Mouse (Mus musculus) neural tube, embryonic 11.5 days (tissue): ENCODE measurements around the gene Heca. TPM values are rescaled to one million over a fixed set of nuclear protein-coding genes. Genes with fewer than 3 reads are reported as not detected.

Source experiments
- ATAC-seq: fragments of 200-750 bp; cut with Nextera tagmentation; 2 replicates; pipeline ENCODE4 v1.8.0; 2017; ENCODE audit warnings: moderate number of reproducible peaks, mild to moderate bottlenecking, moderate TSS enrichment, moderate library complexity; ENCODE audit not compliant: insufficient read depth, low FRiP score, low TSS enrichment
- DNase-seq: peaks from one replicate; pipeline ENCODE4 v3.0.0-alpha.2; 2015; ENCODE audit warnings: low spot score
- H3K27ac ChIP-seq: fragments of 300-500 bp; sonication (generic); 2 replicates; pipeline ENCODE4 v1.5.1; 2014; ENCODE audit warnings: low read depth, mild to moderate bottlenecking, low read length
- H3K27me3 ChIP-seq: fragments of 300-500 bp; sonication (generic); 2 replicates; pipeline ENCODE4 v1.6.1; 2014; ENCODE audit warnings: mild to moderate bottlenecking, low read length, mixed read lengths; ENCODE audit not compliant: control insufficient read depth, insufficient read depth
- H3K36me3 ChIP-seq: fragments of 300-500 bp; sonication (generic); 2 replicates; pipeline ENCODE4 v1.6.1; 2014; ENCODE audit warnings: mild to moderate bottlenecking, low read length, moderate library complexity, mixed read lengths; ENCODE audit not compliant: control insufficient read depth, insufficient read depth
- H3K4me1 ChIP-seq: fragments of 300-500 bp; sonication (generic); 2 replicates; pipeline ENCODE4 v1.6.1; 2014; ENCODE audit warnings: low read length, mixed read lengths; ENCODE audit not compliant: control insufficient read depth, insufficient read depth
- H3K4me2 ChIP-seq: fragments of 300-500 bp; sonication (generic); 2 replicates; pipeline ENCODE4 v1.6.1; 2014; ENCODE audit warnings: low read depth, mild to moderate bottlenecking, moderate library complexity
- H3K4me3 ChIP-seq: fragments of 300-500 bp; sonication (generic); 2 replicates; pipeline ENCODE4 v1.5.1; 2014; ENCODE audit warnings: low read depth, low read length
- H3K9ac ChIP-seq: fragments of 300-500 bp; sonication (generic); 2 replicates; pipeline ENCODE4 v1.6.1; 2014; ENCODE audit warnings: mild to moderate bottlenecking, low read length
- H3K9me3 ChIP-seq: fragments of 300-500 bp; sonication (generic); 2 replicates; pipeline ENCODE4 v1.6.1; 2016; ENCODE audit warnings: low read length; ENCODE audit not compliant: control insufficient read depth
- WGBS: fragments of 180-500 bp; shearing (Covaris S2); extraction: QIAGEN DNeasy Blood & Tissue Kit; methylation state at CpG from one replicate; pipeline ENCODE4 v1.1.7; 2014; 5-methylcytosine and 5-hydroxymethylcytosine counted together
- polyA plus RNA-seq: library from polyadenylated mRNA; unstranded; fragments of >200 nt; fragmentation: Nextera tagmentation; extraction: Ambion mirVana; gene quantifications from 2 replicates; pipeline ENCODE4 v1.2.1, GENCODE M21; 2014

Gene Heca
- polyA plus RNA-seq: 3.6 and 4.1 TPM in 2 replicates

DNA sequence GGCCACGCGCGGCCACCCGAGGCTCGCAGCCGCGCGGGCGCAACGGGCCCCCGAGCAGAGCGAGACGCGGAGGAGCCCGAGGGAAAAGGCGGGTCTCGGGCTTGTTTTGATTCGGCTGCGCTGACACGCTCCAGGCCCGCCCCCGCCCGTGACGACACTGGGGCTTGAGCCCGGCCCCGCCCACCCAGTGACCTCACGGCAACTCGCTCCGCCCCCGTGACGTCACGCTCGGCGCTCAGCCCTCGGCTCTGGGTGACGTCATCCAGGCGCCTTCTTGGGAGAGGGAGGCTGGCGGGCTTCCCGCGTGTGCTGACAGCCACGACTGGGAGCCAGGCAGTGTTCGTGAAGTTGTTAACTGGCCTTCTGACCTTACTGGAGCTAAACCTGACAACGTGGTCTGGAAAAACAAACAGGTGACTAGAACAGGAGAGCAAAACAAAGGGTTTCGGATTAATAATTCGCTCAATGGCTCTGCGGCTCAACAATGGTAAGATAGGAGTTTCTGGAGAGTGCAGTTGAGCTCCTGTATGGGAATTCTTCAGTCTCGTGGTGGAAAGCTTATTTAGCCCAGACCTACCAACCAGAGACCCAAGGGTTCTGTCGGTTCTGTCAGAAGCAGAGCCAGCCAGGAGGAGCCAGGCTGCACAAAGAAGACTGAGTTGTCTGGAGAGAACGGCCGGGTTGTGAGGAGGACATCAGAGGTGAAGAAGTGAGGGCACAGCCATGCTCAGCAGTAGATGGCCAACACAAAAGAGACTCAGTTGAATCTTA, at the start of gene Heca:
TSS of gene Heca (minus strand) at position 108 of the 771 bp plus-strand sequence.
- 8% methylated on average over 50 of the region's 50 CpGs for WGBS
- no peaks in the 10 kb centered on the region for H3K9me3 ChIP-seq
- peak within 1 kb of the TSS; percentile 61 for H3K4me2 ChIP-seq
- ATAC-seq (peak; percentile 94), DNase-seq (peak; percentile 94)
- H3K4me3 ChIP-seq: peak within 1 kb of the TSS; percentile 85
- H3K9ac ChIP-seq: peak within 1 kb of the TSS; percentile 86
- peak within 1 kb of the TSS; percentile 63 for H3K27ac ChIP-seq
- no peaks in the 10 kb centered on the region for H3K36me3 ChIP-seq
- no peaks in the 10 kb centered on the region for H3K27me3 ChIP-seq
- H3K4me1 ChIP-seq: peaks cover 5% of the 10 kb centered on the region

DNA sequence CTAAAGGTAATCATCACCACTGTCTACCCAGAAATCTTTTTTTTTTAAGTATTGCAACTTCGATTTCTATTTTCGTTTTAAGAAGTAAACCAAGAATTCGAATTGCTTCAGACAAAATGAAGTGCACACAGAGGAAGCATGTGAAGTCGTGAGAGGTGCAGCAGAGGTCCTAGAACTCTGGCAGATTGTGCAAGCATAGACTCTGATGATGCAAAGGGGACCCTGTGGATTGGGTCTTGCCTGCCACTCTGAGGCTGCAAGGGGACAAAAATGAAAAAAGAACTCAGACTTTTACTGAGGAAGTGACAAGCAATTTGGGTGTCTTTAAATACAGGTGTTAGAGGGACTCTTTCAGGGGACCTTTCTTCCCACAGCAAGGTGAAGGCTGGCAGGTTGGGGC, 42.7 kb upstream of the Heca start:
- Histone ChIP-seq H3K4me2 (no peak overlapping the region), H3K4me3 (no peak overlapping the region), H3K4me1 (no peaks in the 10 kb centered on the region), H3K9ac (no peak overlapping the region), H3K36me3 (no peaks in the 10 kb centered on the region), H3K27me3 (no peaks in the 10 kb centered on the region), H3K9me3 (no peaks in the 10 kb centered on the region), H3K27ac (no peak overlapping the region)
- ATAC-seq (no peak), DNase-seq (no peak)
- WGBS: 91% methylated on average over 4 of the region's 4 CpGs

DNA sequence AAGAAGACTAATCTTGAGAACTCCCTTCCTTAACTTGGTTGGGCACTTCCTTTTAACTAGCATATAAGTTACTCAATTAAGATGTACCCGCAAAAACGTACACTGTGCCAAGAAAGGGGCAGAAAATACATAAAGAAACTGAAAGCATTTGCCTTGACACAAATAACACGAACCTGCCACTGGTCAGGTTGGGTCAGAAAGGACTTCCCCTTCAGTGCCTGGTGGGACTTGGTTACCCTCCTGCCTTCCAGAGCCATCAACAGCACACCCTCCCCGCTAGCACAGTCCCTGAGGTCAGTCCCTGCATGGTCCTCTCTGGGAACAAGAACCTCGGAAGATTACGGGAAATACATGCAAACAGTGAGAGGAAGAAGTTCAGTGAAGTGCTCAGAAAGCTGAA, 41.3 kb upstream of the Heca start:
- H3K4me1 ChIP-seq: no peaks in the 10 kb centered on the region
- DNase-seq (no peak), ATAC-seq (no peak)
- WGBS: 86% methylated on average over 6 of the region's 6 CpGs
- no peak overlapping the region for H3K4me3 ChIP-seq
- no peak overlapping the region for H3K9ac ChIP-seq
- no peaks in the 10 kb centered on the region for H3K36me3 ChIP-seq
- no peaks in the 10 kb centered on the region for H3K27me3 ChIP-seq
- H3K4me2 ChIP-seq: no peak overlapping the region
- no peaks in the 10 kb centered on the region for H3K9me3 ChIP-seq
- H3K27ac ChIP-seq: no peak overlapping the region

DNA sequence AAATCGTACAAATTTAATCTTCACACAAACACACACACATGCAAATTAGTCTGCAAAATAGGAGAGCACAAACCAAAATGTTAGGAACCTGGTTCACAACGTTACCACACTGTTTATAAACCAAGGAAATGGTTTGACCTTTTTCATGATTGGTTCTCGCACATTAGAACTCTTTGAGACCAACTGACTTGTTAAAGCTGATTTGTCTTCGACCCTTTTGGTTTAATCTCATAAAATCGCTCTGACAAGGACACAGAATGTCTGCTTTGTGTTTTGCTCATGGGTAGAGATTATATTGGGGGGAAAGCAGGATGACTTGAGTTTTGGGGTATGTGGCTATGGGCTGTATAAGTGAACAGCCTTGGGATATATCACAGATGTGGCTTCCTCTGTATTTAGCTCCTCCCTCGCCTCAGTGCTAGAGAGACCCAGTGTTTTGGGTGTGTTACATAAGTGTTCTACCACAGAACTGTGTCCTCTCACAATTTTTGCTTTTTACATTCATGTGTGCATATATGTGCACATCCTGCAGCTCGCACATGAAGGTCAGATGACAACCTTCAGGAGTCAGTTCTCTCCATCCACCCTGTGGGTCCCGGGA, 40.1 kb upstream of the Heca start:
- H3K4me2 ChIP-seq: no peak overlapping the region
- H3K27ac ChIP-seq: no peak overlapping the region
- H3K27me3 ChIP-seq: no peaks in the 10 kb centered on the region
- ATAC-seq: no peak
- no peaks in the 10 kb centered on the region for H3K4me1 ChIP-seq
- H3K36me3 ChIP-seq: no peaks in the 10 kb centered on the region
- H3K4me3 ChIP-seq: no peak overlapping the region
- H3K9me3 ChIP-seq: no peaks in the 10 kb centered on the region
- no peak for DNase-seq
- no peak overlapping the region for H3K9ac ChIP-seq
- 88% methylated on average over 8 of the region's 8 CpGs for WGBS

DNA sequence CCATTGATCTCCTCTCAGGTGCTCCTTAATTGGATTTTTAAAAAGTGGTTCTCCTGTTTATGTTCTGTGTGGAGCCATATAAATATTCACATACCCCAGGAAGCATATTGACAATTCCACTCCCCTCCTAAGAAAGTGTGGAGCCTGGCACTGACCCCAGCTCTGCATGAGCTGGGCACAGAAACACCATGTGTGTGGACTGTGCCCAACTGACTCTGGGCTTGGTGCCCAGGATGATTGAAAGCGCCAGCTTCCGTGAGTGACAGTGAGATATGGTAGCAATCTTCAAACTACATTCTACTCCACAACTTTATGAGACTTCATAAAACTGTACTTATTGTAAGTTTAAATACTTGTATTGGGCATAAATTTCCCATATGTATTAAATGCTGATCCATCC, 35.4 kb upstream of the Heca start:
- ATAC-seq (no peak), DNase-seq (no peak)
- Histone ChIP-seq H3K9me3 (no peaks in the 10 kb centered on the region), H3K4me3 (no peak overlapping the region), H3K27ac (no peak overlapping the region), H3K27me3 (no peaks in the 10 kb centered on the region), H3K4me2 (no peak overlapping the region), H3K9ac (no peak overlapping the region), H3K4me1 (no peaks in the 10 kb centered on the region), H3K36me3 (no peaks in the 10 kb centered on the region)
- WGBS: 91% methylated on average over 2 of the region's 2 CpGs

DNA sequence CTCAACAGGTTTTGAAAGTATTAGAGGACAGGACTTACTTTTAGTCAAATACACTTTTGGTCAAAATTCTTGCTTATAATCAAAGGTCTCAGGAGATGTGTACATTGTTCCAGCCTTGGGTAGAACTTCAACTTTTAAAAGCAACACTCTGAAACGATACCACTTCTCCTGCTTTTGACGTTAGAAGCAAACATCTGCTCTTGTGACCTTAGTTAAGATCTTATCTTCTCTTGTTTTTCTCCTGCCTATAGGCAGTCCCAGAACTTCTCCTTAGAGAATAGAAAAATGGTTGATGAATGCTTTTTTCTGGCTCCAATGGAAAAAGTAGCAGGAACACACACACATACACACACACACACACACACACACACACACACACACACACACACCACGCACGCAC, 18.2 kb upstream of the Heca start:
- DNase-seq (no peak), ATAC-seq (no peak)
- H3K9me3 ChIP-seq: no peaks in the 10 kb centered on the region
- no peaks in the 10 kb centered on the region for H3K36me3 ChIP-seq
- no peaks in the 10 kb centered on the region for H3K27me3 ChIP-seq
- no peak overlapping the region for H3K27ac ChIP-seq
- H3K4me1 ChIP-seq: no peaks in the 10 kb centered on the region
- no peak overlapping the region for H3K4me2 ChIP-seq
- H3K4me3 ChIP-seq: no peak overlapping the region
- 88% methylated on average over 4 of the region's 4 CpGs for WGBS
- H3K9ac ChIP-seq: no peak overlapping the region

DNA sequence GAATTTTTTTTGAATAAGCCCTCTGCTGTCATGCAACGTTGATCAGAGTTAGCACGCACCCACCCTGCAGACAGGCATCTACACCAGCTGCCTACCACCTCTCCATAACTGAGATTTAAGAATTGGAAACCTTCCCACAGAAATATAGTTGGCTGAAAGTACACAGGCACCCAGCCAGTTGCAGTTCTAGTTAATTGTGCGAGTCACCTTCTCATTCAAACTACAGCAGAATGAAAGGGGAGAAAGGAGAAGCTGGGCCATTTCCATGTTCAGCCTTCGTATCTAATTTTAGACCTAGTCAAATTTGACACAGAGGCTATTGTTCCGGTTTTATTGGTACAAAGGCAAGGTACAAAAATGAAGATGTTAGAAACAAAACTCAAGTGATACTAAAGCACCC, 2.9 kb upstream of the Heca start:
- no peaks in the 10 kb centered on the region for H3K36me3 ChIP-seq
- no peak overlapping the region for H3K27ac ChIP-seq
- no peak overlapping the region for H3K4me2 ChIP-seq
- DNase-seq: no peak
- no peak for ATAC-seq
- no peak overlapping the region for H3K9ac ChIP-seq
- H3K9me3 ChIP-seq: no peaks in the 10 kb centered on the region
- H3K27me3 ChIP-seq: no peaks in the 10 kb centered on the region
- WGBS: 89% methylated on average over 5 of the region's 5 CpGs
- H3K4me3 ChIP-seq: no peak overlapping the region
- H3K4me1 ChIP-seq: peaks cover 5% of the 10 kb centered on the region

DNA sequence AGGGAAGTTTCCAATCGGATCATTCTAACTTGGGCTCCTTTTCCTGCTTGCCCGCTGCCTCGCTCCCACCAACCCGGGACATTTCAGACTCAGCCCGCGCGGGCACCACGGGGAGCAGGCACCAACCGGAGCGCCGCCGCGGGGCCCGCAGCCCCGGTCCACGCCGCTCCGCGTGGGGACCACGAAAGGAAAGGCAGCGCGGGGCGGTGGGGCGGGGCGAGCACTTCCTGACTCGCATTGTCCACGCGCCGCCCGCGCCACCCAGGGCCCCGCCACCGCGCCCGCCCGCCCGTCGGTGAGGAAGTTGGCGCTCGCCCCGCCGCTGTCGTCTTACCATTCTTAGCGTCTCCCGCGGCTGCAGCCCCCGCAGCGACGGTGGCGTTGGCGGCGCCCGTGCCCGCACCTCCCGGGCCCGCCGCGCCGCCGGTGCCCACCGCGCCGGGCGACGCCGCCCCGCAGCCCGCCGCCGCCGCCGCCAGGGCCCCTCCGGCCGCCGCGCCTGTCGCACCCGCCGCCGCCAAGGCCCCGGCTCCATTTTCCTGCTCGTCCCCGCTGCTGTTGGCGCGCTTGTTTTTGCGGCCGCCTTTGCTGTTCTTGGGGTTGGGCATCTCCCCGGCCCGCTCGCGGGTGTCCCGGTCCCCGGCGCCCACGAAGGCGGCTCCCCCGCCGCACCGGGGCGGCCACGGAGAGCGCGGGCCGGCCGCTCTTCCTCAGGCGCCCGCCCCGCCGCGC, 526 bp downstream of the Heca start:
- Histone ChIP-seq H3K4me3 (peak overlapping the region; percentile 85), H3K9ac (peak overlapping the region; percentile 86), H3K4me2 (peak overlapping the region; percentile 61), H3K27me3 (no peaks in the 10 kb centered on the region), H3K9me3 (no peaks in the 10 kb centered on the region), H3K4me1 (peaks cover 5% of the 10 kb centered on the region), H3K27ac (peak overlapping the region; percentile 63), H3K36me3 (no peaks in the 10 kb centered on the region)
- DNase-seq (peak; percentile 52), ATAC-seq (peak; percentile 57)
- WGBS: under 1% methylated on average over 46 of the region's 110 CpGs
